Mouse (Mus musculus): ENCODE measurements around the gene Tprn. TPM values are rescaled to one million over a fixed set of nuclear protein-coding genes. Genes with fewer than 3 reads are reported as not detected.

Tprn gene
- 13.1 and 14.3 TPM in 2 replicates for total RNA-seq (2012; rRNA removed)
- total RNA-seq (2014; rRNA removed) = 7.0 and 8.2 TPM in 2 replicates
- 17.0 and 19.3 TPM in 2 replicates for polyA plus RNA-seq (2012; ENCODE audit: insufficient read length, low read depth)

DNA sequence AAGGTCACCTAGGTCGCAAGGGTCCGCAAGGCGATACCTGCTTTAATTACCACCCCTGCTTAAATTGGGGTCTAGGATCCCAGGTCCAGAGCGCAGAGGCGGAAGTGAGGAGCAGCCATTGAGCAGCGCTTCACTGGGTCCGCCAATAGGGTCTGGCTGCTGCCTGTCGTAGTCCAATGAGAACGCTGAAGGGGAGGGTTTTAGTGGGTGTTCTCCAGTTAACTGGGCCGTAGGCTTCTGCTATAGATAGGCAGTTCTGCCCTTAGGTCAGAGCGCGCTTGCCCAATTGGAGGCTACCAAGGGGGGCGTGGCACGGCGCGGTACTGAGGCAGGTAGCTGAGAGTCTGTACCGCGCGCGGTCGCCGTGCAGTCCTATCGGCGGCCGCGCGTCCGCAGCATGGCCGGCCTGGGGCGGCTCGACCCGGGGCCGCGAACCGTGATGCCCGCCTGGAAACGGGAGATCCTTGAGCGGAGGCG lies at the start of gene Tprn:
TSS of gene Tprn (plus strand) at position 328 of the 477 bp plus-strand sequence.
- in situ Hi-C loops (cut with MboI; ENCODE audit: low pct_ligation_motif_present, low pct_unique_long_range_greater_than_20kb, low sequenced_read_pairs) (no loop called here), dilution Hi-C loops (cut with MboI; ENCODE audit: extremely low pct_ligation_motif_present, extremely low pct_unique_long_range_greater_than_20kb, low sequenced_read_pairs) (no loop called here)
- Histone ChIP-seq H3K4me1 (ENCODE audit: control insufficient read depth in 1 of 2, insufficient read depth in 2 of 2) (peaks cover 20 to 46% of the 10 kb centered on the region in 2 experiments), H3K27ac (ENCODE audit: insufficient read depth, low read depth) (peak within 1 kb of the TSS; percentile 8; the same call in 1 of the 2 replicates), H3K9ac (ENCODE audit: insufficient read depth, low read depth) (peak within 1 kb of the TSS; percentile 72), H3K27me3 (replicated peaks) (no peaks in the 10 kb centered on the region), H3K4me2 (ENCODE audit: insufficient read depth, low read depth, poor library complexity, severe bottlenecking) (peak within 1 kb of the TSS; percentile 57), H3K9me3 (replicated peaks; ENCODE audit: low read length) (no peaks in the 10 kb centered on the region), H3K36me3 (replicated peaks in 1 of 2; ENCODE audit: control insufficient read depth in 1 of 2, insufficient read depth in 1 of 2, low read length in 1 of 2) (peaks cover 0 to 4% of the 10 kb centered on the region in 2 experiments), H3K4me3 (replicated peaks in 1 of 3; ENCODE audit: low read depth in 2 of 3, low read length in 2 of 3, poor library complexity in 1 of 3) (peak within 1 kb of the TSS; percentile 80 to 86 (median 83)), H3K79me2 (replicated peaks; ENCODE audit: control insufficient read depth, extremely low read depth, insufficient read depth, poor library complexity, severe bottlenecking) (peaks cover 5% of the 10 kb centered on the region; the same call in 1 of the 2 replicates)
- peak; percentile 98 for DNase-seq (ENCODE audit: extremely low read depth)
- TF ChIP-seq MXI1 (IDR thresholded peaks at IDR 0.05; ENCODE audit: low read depth, low read length) (peak; percentile 89), KAT2A (IDR thresholded peaks at IDR 0.05; ENCODE audit: insufficient replicate concordance, low read length) (no peak), USF1 (IDR thresholded peaks at IDR 0.05; ENCODE audit: low read depth, low read length) (no peak), POLR2A (IDR thresholded peaks at IDR 0.05; ENCODE audit: low read depth, low read length) (peak; percentile 93), CHD2 (IDR thresholded peaks at IDR 0.05; ENCODE audit: low read length) (peak; percentile 91), HCFC1 (IDR thresholded peaks at IDR 0.05; ENCODE audit: low read depth, low read length) (peak; percentile 74), GABPA (IDR thresholded peaks at IDR 0.05; ENCODE audit: insufficient replicate concordance, low read depth, low read length) (no peak), PAX5 (IDR thresholded peaks at IDR 0.05; ENCODE audit: low read length) (no peak), NELFE (IDR thresholded peaks at IDR 0.05; ENCODE audit: low read depth, low read length) (peak; percentile 77), POLR2AphosphoS2 (IDR thresholded peaks at IDR 0.05; ENCODE audit: low read depth, low read length) (no peak), E2F4 (IDR thresholded peaks at IDR 0.05; ENCODE audit: insufficient replicate concordance, low read depth, low read length) (no peak), ZC3H11A (IDR thresholded peaks at IDR 0.05; ENCODE audit: low read depth, low read length) (no peak), BHLHE40 (IDR thresholded peaks at IDR 0.05; ENCODE audit: low read depth, low read length) (no peak), TBP (conservative IDR thresholded peaks at IDR 0.05; ENCODE audit: low read depth, low read length) (peak; percentile 63; the same call in 1 of the 2 replicates), USF2 (conservative IDR thresholded peaks at IDR 0.05; ENCODE audit: low read depth, low read length) (no peak), MAFK (IDR thresholded peaks at IDR 0.05; ENCODE audit: insufficient replicate concordance, low read length) (no peak), JUN (IDR thresholded peaks at IDR 0.05; ENCODE audit: insufficient read depth, low read depth, low read length) (no peak), UBTF (IDR thresholded peaks at IDR 0.05; ENCODE audit: low read depth, low read length) (peak; percentile 69; the same call in 1 of the 2 replicates), NRF1 (IDR thresholded peaks at IDR 0.05; ENCODE audit: low read depth, low read length) (peak; percentile 79), ELF1 (IDR thresholded peaks at IDR 0.05; ENCODE audit: low read depth, low read length) (peak; percentile 97), SIN3A (IDR thresholded peaks at IDR 0.05; ENCODE audit: low read length) (peak; percentile 80), ZNF384 (IDR thresholded peaks at IDR 0.05; ENCODE audit: low read depth, low read length) (no peak), TCF12 (IDR thresholded peaks at IDR 0.05; ENCODE audit: low read depth, low read length) (peak; percentile 51; the same call in 1 of the 2 replicates), MAX (IDR thresholded peaks at IDR 0.05; ENCODE audit: low read length) (no peak), RAD21 (IDR thresholded peaks at IDR 0.05; ENCODE audit: low read depth, low read length) (no peak), ZMIZ1 (IDR thresholded peaks at IDR 0.05; ENCODE audit: low read depth, low read length) (peak; percentile 67), MYC (IDR thresholded peaks at IDR 0.05; ENCODE audit: low read depth, low read length) (no peak), ZKSCAN1 (IDR thresholded peaks at IDR 0.05; ENCODE audit: borderline replicate concordance, low read depth, low read length) (no peak), CTCF (conservative IDR thresholded peaks at IDR 0.05 in 1 of 2, IDR thresholded peaks at IDR 0.05 in 1 of 2; ENCODE audit: low read depth in 2 of 2, low read length in 2 of 2) (no peak), MEF2A (IDR thresholded peaks at IDR 0.05; ENCODE audit: borderline replicate concordance, low read depth, low read length) (no peak), RCOR1 (conservative IDR thresholded peaks at IDR 0.05; ENCODE audit: low read depth, low read length) (no peak), CHD1 (IDR thresholded peaks at IDR 0.05; ENCODE audit: low read depth, low read length) (no peak), ETS1 (conservative IDR thresholded peaks at IDR 0.05; ENCODE audit: low read depth, low read length) (no peak), IRF4 (IDR thresholded peaks at IDR 0.05; ENCODE audit: low read depth, low read length) (no peak), SMC3 (IDR thresholded peaks at IDR 0.05; ENCODE audit: low read depth, low read length) (no peak), MAZ (IDR thresholded peaks at IDR 0.05; ENCODE audit: low read depth, low read length) (no peak), JUND (conservative IDR thresholded peaks at IDR 0.05; ENCODE audit: low read depth, low read length) (no peak), EP300 (IDR thresholded peaks at IDR 0.05; ENCODE audit: low read length) (no peak)
